Mouse (Mus musculus): Measurements from ENCODE around the gene Igfbp1. TPM values are rescaled to one million over a fixed set of nuclear protein-coding genes. Genes with fewer than 3 reads are reported as not detected.
"Not testable (repeated sequence)": the region's sequence is repeated elsewhere in the genome, so short reads cannot be mapped to it uniquely, and the experiment has no call there.

Gene Igfbp1
- total and polyA plus RNA-seq, 2 experiments from 2014 or later = not detected

DNA sequence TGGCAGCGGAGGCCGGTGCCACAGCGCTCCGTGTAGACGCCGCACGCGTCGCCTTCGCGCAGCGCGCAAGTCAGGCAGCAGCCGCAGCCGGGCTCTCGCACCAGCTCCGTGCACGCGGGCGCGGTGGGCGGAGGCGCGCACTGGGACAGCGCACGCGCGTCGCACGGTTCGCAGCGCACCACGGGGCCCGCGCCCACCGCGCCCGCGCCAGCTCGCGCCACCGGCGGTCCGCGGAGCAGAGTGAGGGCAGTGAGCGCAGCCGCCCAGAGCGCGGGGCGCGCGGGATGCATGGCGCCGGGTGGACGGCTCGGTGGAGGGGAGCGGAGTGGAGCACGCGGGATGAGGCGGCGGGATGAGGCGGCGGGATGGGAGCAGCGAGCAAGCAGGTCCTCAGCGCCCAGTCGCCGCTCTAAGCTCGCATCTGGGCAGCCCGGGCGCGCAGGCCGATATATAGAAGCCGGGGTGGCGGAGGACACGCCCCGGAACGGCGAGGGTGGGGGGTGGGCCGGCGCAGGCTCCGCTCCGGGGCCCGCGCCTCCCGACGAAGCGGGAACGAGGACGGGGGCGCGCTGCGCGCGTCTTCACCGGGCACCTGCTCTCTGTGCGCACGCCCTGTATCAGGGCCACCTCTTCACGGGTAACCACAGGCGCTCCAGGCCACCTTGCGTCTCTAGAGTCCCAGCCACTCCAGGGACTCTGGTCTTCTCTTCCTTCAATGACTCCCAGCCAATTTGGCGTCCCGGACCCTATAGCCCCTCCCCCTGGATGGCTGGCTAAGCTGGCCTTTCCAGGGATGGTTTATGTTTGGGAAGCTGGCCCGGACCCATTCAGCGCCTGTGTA is 16.1 kb downstream of the Igfbp1 start, which contains the start of gene Igfbp3:
Gene Igfbp3 (minus strand): TSS at position 423 of the 841 bp plus-strand sequence.
- ATAC-seq = peak; percentile 94
- TF ChIP-seq CTCF (IDR thresholded peaks at IDR 0.05; ENCODE audit: low read depth) = peak; percentile 19; the same call in 1 of the 2 replicates
- Histone ChIP-seq H3K4me3 (ENCODE audit: low read depth, low read length) (peak within 1 kb of the TSS; percentile 72), H3K36me3 (ENCODE audit: insufficient read depth) (peaks cover 8% of the 10 kb centered on the region; the same call in 1 of the 2 replicates), H3K27ac (ENCODE audit: low read depth, low read length) (peak within 1 kb of the TSS; percentile 90), H3K4me1 (ENCODE audit: insufficient read depth) (peaks cover 9% of the 10 kb centered on the region; the same call in 1 of the 2 replicates), H3K27me3 (ENCODE audit: insufficient read depth, low read length) (peaks cover 8% of the 10 kb centered on the region), H3K9me3 (ENCODE audit: low read length) (no peaks in the 10 kb centered on the region), H3K9ac (peak within 1 kb of the TSS; percentile 85), H3K4me2 (ENCODE audit: low read depth) (peak within 1 kb of the TSS; percentile 95)
- peak; percentile 95 for DNase-seq
- under 1% methylated on average over 97 of the region's 104 CpGs for WGBS

- H3K36me3 ChIP-seq (ENCODE audit: insufficient read depth) = 0 out of 2 replicates have a peak, but pooled peaks cover 2% of the 10 kb centered on the region
- H3K4me3 ChIP-seq (ENCODE audit: low read depth, low read length) = peak overlapping the region; percentile 72
- no peak; the same call in 1 of the 2 replicates for TF ChIP-seq CTCF (IDR thresholded peaks at IDR 0.05; ENCODE audit: low read depth)
- ATAC-seq (no peak), DNase-seq (no peak)
- H3K4me1 ChIP-seq (ENCODE audit: insufficient read depth) = peaks cover 9% of the 10 kb centered on the region; the same call in 1 of the 2 replicates
- H3K27ac ChIP-seq (ENCODE audit: low read depth, low read length) = no peak overlapping the region; the same call in 1 of the 2 replicates
- peak overlapping the region; percentile 85 for H3K9ac ChIP-seq
- under 1% methylated on average over 12 of the region's 12 CpGs for WGBS
- peak overlapping the region; percentile 95 for H3K4me2 ChIP-seq (ENCODE audit: low read depth)
- peaks cover 8% of the 10 kb centered on the region for H3K27me3 ChIP-seq (ENCODE audit: insufficient read depth, low read length)
- no peaks in the 10 kb centered on the region for H3K9me3 ChIP-seq (ENCODE audit: low read length)
Measured at GRCm38 (mm10) chr11:7214342-7214660, 16.7 kb downstream of the Igfbp1 start.

DNA sequence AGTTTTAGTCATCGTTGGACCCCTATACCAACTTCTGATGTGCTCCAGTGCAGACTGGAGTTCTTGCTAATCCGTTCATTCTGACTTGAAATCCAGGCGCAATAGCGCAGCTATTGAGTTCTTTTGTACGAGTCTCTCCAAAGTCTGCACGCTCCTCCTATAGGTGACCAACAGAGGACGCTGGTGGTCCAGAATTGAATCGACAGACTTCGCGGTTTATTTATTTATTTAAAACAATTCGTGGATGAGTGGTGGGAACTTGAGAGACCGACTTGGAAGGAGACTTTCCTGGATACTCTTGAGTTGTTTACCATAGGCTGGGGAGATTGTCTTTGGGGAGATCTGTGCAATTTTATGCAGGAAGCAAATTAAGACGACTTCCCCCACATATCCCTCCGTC is 17.2 kb downstream of the Igfbp1 start:
- peak; percentile 91 for DNase-seq
- Histone ChIP-seq H3K9me3 (ENCODE audit: low read length) (no peaks in the 10 kb centered on the region), H3K4me1 (ENCODE audit: insufficient read depth) (peaks cover 9% of the 10 kb centered on the region; the same call in 1 of the 2 replicates), H3K4me3 (ENCODE audit: low read depth, low read length) (peak overlapping the region; percentile 72; the same call in 1 of the 2 replicates), H3K9ac (no peak overlapping the region), H3K36me3 (ENCODE audit: insufficient read depth) (no peaks in the 10 kb centered on the region), H3K27ac (ENCODE audit: low read depth, low read length) (no peak overlapping the region; the same call in 1 of the 2 replicates), H3K27me3 (ENCODE audit: insufficient read depth, low read length) (peaks cover 8% of the 10 kb centered on the region), H3K4me2 (ENCODE audit: low read depth) (peak overlapping the region; percentile 95)
- WGBS = 6% methylated on average over 14 of the region's 14 CpGs
- ATAC-seq = peak; percentile 2; the same call in 1 of the 2 replicates
- peak; percentile 90 for TF ChIP-seq CTCF (IDR thresholded peaks at IDR 0.05; ENCODE audit: low read depth)

- H3K9me3 ChIP-seq (ENCODE audit: low read length) = no peaks in the 10 kb centered on the region
- no peak overlapping the region for H3K27ac ChIP-seq (ENCODE audit: low read depth, low read length)
- no peaks in the 10 kb centered on the region for H3K36me3 ChIP-seq (ENCODE audit: insufficient read depth)
- H3K4me1 ChIP-seq (ENCODE audit: insufficient read depth) = peaks cover 7% of the 10 kb centered on the region; the same call in 1 of the 2 replicates
- H3K4me3 ChIP-seq (ENCODE audit: low read depth, low read length) = no peak overlapping the region
- ATAC-seq (no peak), DNase-seq (peak; percentile 81)
- 7% methylated on average over 8 of the region's 8 CpGs for WGBS
- H3K4me2 ChIP-seq (ENCODE audit: low read depth) = no peak overlapping the region
- TF ChIP-seq CTCF (IDR thresholded peaks at IDR 0.05; ENCODE audit: low read depth) = peak; percentile 74
- H3K9ac ChIP-seq = no peak overlapping the region
- peaks cover 7% of the 10 kb centered on the region for H3K27me3 ChIP-seq (ENCODE audit: insufficient read depth, low read length)
Measured at GRCm38 (mm10) chr11:7215703-7216102, 18.1 kb downstream of the Igfbp1 start.

DNA sequence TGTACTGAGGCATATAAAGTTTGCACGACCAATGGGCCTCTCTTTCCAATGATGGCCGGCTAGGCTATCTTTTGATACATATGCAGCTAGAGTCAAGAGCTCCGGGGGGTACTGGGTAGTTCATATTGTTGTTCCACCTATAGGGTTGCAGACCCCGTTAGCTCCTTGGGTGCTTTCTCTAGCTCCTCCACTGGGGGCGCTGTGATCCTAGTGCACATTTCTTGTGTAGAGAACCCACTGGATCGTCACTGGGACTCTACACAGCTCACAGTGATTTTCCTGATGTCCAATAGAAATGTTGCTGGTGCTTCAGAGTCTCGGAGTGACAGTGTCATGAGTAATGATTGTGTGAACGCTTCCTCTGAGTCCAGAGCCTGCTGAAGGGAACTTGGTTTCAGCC is 24.2 kb downstream of the Igfbp1 start:
- DNase-seq; H3K4me3 ChIP-seq (ENCODE audit: low read depth, low read length); H3K27me3 ChIP-seq (ENCODE audit: insufficient read depth, low read length); H3K27ac ChIP-seq (ENCODE audit: low read depth, low read length); H3K36me3 ChIP-seq (ENCODE audit: insufficient read depth); H3K9ac ChIP-seq; H3K4me2 ChIP-seq (ENCODE audit: low read depth); H3K9me3 ChIP-seq (ENCODE audit: low read length); H3K4me1 ChIP-seq (ENCODE audit: insufficient read depth); ATAC-seq: not testable (repeated sequence)
- peak; percentile 34 for TF ChIP-seq CTCF (IDR thresholded peaks at IDR 0.05; ENCODE audit: low read depth)
- WGBS = 76% methylated on average over 8 of the region's 8 CpGs

DNA sequence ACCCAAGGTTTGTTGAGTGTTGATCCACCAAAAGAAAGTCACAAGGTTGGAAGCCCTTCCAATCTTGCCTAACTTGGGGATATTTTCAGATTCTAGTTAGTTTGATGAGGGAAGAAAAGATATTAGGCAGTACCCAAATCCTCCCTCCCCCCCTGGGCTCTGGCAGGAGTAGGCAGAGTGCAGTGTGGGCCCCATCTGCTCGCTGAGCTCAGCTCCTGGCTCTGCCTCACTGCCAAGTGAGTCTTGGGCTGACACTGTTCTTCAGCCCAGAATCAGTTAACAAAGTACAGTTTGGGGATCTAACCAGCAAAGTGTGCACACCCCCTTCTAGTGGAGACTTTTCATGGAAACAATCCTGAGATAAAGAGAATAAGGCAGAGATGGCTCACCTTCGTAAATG is 28.6 kb downstream of the Igfbp1 start:
- no peak overlapping the region for H3K27ac ChIP-seq (ENCODE audit: low read depth, low read length)
- peak; percentile 64 for DNase-seq

More for the DNA sequence above, 28.6 kb downstream of the Igfbp1 start:
- H3K36me3 ChIP-seq (ENCODE audit: insufficient read depth) = no peaks in the 10 kb centered on the region
- no peak overlapping the region for H3K4me3 ChIP-seq (ENCODE audit: low read depth, low read length)
- no peak for TF ChIP-seq CTCF (IDR thresholded peaks at IDR 0.05; ENCODE audit: low read depth)
- H3K9me3 ChIP-seq (ENCODE audit: low read length) = no peaks in the 10 kb centered on the region
- no peaks in the 10 kb centered on the region for H3K27me3 ChIP-seq (ENCODE audit: insufficient read depth, low read length)
- no peak overlapping the region for H3K9ac ChIP-seq
- H3K4me1 ChIP-seq (ENCODE audit: insufficient read depth) = no peaks in the 10 kb centered on the region
- WGBS = 59% methylated on average over 2 of the region's 2 CpGs
- no peak overlapping the region for H3K4me2 ChIP-seq (ENCODE audit: low read depth)
- ATAC-seq = peak; percentile 93

Data from forebrain, postnatal 0 days (tissue).